Mouse (Mus musculus): ENCODE measurements around the gene Katnal1. TPM values are rescaled to one million over a fixed set of nuclear protein-coding genes. Genes with fewer than 3 reads are reported as not detected.

The Katnal1 gene
- polyA plus RNA-seq, 2 experiments from 2014 or later: 1.5 to 6.1 TPM

GRCm38 (mm10) chr5:148879218-148879617 lies 49.9 kb downstream of the Katnal1 start:
- no peak for ATAC-seq

GRCm38 (mm10) chr5:148873116-148873515 lies 56.0 kb downstream of the Katnal1 start:
- no peak for ATAC-seq

- ATAC-seq: no peak
Measured at GRCm38 (mm10) chr5:148869583-148869982, 59.5 kb downstream of the Katnal1 start.

GRCm38 (mm10) chr5:148867766-148868165 lies 61.4 kb downstream of the Katnal1 start:
- ATAC-seq: peak; percentile 73

- ATAC-seq: no peak
Measured at GRCm38 (mm10) chr5:148867171-148867570, 61.9 kb downstream of the Katnal1 start.

GRCm38 (mm10) chr5:148866571-148866970 lies 62.5 kb downstream of the Katnal1 start:
- ATAC-seq: peak; percentile 90

- no peak for ATAC-seq
Measured at GRCm38 (mm10) chr5:148863409-148863808, 65.7 kb downstream of the Katnal1 start.

GRCm38 (mm10) chr5:148862853-148863252 lies 66.3 kb downstream of the Katnal1 start:
- ATAC-seq: no peak

GRCm38 (mm10) chr5:148862136-148862535 lies 67.0 kb downstream of the Katnal1 start:
- no peak for ATAC-seq

- ATAC-seq: no peak
Measured at GRCm38 (mm10) chr5:148857522-148857921, 71.6 kb downstream of the Katnal1 start.

- ATAC-seq: no peak
Measured at GRCm38 (mm10) chr5:148855047-148855446, 74.1 kb downstream of the Katnal1 start.

- no peak for ATAC-seq
Measured at GRCm38 (mm10) chr5:148854166-148854565, 75.0 kb downstream of the Katnal1 start.

- ATAC-seq: no peak
Measured at GRCm38 (mm10) chr5:148849516-148849915, 79.6 kb downstream of the Katnal1 start.

GRCm38 (mm10) chr5:148847032-148847431 lies 82.1 kb downstream of the Katnal1 start:
- no peak for ATAC-seq

GRCm38 (mm10) chr5:148837069-148837468 lies 92.1 kb downstream of the Katnal1 start:
- ATAC-seq: no peak

- ATAC-seq: peak; percentile 71
Measured at GRCm38 (mm10) chr5:148831596-148832257, 97.4 kb downstream of the Katnal1 start.

- no peak for ATAC-seq
Measured at GRCm38 (mm10) chr5:148831141-148831547, 98.0 kb downstream of the Katnal1 start.

- ATAC-seq: no peak
Measured at GRCm38 (mm10) chr5:148825732-148826131, 103.4 kb downstream of the Katnal1 start.

GRCm38 (mm10) chr5:148822772-148823171 lies 106.3 kb downstream of the Katnal1 start:
- no peak for ATAC-seq

Other genes starting within 250 kb of the Katnal1 start
- 1 to 10 TPM; 1.3 to 1.4 TPM for gene Gm42791, start 65.8 kb upstream of the Katnal1 start, polyA plus RNA-seq (2017; shearing (Covaris generic))